Mouse (Mus musculus) MEL-GATA-1-ER (cell line): Measurements from ENCODE around the gene Gm17349.
"Not testable (repeated sequence)": the region's sequence is repeated elsewhere in the genome, so short reads cannot be mapped to it uniquely, and the experiment has no call there.

ENCODE experiments used
- DNase-seq: peaks from one replicate; pipeline ENCODE4 v3.0.0-alpha.2; 2012; ENCODE audit warnings: low read depth; ENCODE audit errors: extremely low read depth

Gene Gm17349

GRCm38 (mm10) chr15:99705440-99706048, at the start of gene Gm17349:
Gene Gm17349 (minus strand): TSS chr15:99705490.
- DNase-seq = peak; percentile 71

GRCm38 (mm10) chr15:99754204-99754603, 48.9 kb upstream of the Gm17349 start:
- no peak for DNase-seq

- DNase-seq = no peak
Measured at GRCm38 (mm10) chr15:99740229-99740628, 34.9 kb upstream of the Gm17349 start.

- no peak for DNase-seq
Measured at GRCm38 (mm10) chr15:99736675-99737074, 31.4 kb upstream of the Gm17349 start.

GRCm38 (mm10) chr15:99735631-99736030, 30.3 kb upstream of the Gm17349 start:
- no peak for DNase-seq

GRCm38 (mm10) chr15:99733186-99733585, 27.9 kb upstream of the Gm17349 start:
- DNase-seq = no peak

GRCm38 (mm10) chr15:99731678-99732077, 26.4 kb upstream of the Gm17349 start:
- no peak for DNase-seq

GRCm38 (mm10) chr15:99731167-99731566, 25.9 kb upstream of the Gm17349 start:
- no peak for DNase-seq

- DNase-seq = no peak
Measured at GRCm38 (mm10) chr15:99729056-99729783, 23.9 kb upstream of the Gm17349 start.

- DNase-seq = no peak
Measured at GRCm38 (mm10) chr15:99728211-99728610, 22.9 kb upstream of the Gm17349 start.

GRCm38 (mm10) chr15:99727525-99727924, 22.2 kb upstream of the Gm17349 start:
- no peak for DNase-seq

- not testable (repeated sequence) for DNase-seq
Measured at GRCm38 (mm10) chr15:99727039-99727438, 21.7 kb upstream of the Gm17349 start.

- DNase-seq = no peak
Measured at GRCm38 (mm10) chr15:99726549-99726948, 21.3 kb upstream of the Gm17349 start.

GRCm38 (mm10) chr15:99725341-99726155, 20.3 kb upstream of the Gm17349 start, which contains the start of gene Cox14:
Gene Cox14 (plus strand): TSS chr15:99725618.
- DNase-seq = peak; percentile 100

- DNase-seq = peak; percentile 68
Measured at GRCm38 (mm10) chr15:99724292-99725021, 19.2 kb upstream of the Gm17349 start.

GRCm38 (mm10) chr15:99723515-99724291, 18.4 kb upstream of the Gm17349 start:
- peak; percentile 46 for DNase-seq

GRCm38 (mm10) chr15:99723120-99723514, 17.8 kb upstream of the Gm17349 start:
- no peak for DNase-seq

- DNase-seq = no peak
Measured at GRCm38 (mm10) chr15:99721921-99722743, 16.8 kb upstream of the Gm17349 start.

GRCm38 (mm10) chr15:99719865-99720264, 14.6 kb upstream of the Gm17349 start:
- no peak for DNase-seq
